Mouse (Mus musculus): ENCODE data around the gene Chd2.

The Chd2 gene

DNA sequence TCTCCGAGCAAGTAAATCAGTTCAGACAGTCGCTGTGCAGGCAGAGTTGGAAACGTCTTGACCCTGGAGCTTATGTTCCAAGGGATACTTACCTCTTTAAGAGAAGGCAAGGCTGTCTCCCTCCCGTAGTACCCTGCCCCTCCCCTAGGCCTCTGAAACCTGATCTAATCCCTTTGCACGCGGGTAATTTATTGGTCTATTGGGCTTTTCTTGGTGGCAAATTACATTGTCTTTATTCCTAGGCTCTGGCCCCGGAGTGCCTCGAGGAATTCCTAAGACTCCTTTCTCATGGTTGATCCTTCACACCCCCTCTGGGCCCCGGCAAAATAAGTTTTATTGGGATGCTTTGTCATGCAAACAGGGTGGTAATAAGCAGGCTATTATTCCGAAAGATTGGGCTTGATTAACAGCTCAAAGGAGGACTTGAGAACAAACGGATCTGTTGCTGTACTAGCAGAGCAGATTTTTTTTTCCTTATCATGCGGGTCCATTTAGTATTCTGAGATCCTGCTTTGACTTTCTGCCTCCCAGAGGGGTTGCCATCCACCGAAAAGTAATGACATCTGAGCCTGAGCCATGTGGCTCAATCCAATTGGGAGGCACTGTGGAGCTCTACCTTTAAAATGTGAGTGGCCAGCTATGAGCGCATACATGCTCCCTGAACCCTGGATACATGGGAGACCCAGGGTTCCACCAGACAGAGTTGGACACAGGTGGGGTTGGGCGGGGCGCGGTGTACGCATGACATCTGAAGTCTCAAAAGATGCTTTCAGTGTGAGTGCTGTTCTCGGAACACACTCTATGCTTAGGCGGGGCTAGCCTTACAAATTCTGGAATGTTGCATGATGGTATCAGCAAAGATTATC, 141.3 kb downstream of the Chd2 start:
- peak; percentile 68 for DNase-seq

DNA sequence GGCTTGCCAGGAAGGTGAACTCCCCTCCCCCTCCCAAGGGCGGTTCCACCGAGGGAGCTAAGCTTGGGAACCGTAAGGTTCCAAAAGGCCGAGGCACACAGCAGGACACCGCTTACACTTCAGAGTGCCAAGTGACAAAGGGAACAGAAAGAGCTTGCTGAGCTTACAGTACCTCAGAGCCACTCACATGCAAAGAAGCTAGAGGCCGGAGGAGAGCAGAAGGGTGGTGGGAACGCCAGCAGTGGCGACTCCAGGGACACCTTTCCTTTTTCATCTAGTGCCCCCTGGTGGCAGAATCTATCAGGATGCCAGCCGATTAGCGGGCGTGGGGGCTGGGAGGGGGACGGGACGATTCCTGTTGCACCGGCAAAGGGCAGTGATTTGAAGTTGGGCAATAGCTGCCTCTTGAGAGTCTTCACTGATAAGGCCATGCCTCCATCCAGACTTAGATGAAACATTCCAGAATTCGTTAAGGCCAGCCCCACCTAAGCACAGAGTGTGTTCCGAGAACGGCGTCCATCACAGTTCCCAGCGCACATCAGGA, 142.1 kb downstream of the Chd2 start:
- peak; percentile 89 for DNase-seq

DNA sequence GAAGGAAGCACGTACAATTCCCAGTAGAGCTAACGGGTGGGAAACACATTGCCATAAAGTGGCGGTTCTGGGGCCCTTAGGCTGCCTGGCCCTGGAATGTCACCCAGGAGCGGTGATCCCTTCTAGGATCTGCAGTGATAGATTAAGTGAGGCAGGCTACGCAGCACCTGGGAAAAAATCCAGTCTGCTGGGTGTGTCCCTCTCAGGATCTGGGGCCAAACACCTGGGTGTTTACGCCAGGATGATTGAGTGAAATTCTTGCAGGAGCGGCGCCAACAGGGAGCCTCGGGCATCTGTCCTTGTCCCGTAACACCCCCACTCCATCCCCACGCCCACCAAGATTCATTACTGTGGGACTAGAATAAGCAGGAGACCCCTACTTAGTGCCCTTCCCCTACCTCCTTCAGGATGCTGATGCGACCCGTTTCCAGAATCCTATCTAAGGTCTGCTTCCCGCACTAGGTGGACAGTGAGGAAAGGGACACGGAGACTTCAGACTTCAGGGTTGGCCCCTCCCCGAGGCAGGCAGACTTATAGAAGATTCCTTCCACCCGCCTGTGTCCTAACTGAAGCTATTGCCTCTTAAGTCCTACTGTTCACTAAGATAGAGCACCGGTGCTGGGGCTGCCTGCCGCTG, 142.7 kb downstream of the Chd2 start:
- DNase-seq: no peak

- DNase-seq: peak; percentile 77
Observed at GRCm38 (mm10) chr7:73398319-73398718, 143.3 kb downstream of the Chd2 start.

DNA sequence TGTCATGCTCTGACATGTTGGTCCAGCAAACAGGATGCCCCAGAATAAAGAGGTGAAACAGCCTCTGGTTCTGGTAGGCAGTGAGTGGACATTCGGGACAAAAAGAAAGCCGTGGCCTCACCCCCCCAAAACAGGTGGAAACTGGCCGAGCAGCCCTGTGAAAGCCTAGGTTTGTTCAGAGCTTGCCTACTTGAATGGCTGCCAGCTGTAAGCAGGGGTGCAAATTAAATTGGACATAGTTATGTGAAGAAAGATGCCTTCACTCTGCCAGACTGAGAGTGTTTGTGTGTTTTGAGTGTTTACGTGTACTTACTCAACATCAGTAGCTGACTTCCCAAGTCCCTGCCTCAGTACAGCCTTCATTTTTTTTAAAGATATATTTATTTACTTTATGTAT, 147.6 kb downstream of the Chd2 start:
- DNase-seq: no peak

DNA sequence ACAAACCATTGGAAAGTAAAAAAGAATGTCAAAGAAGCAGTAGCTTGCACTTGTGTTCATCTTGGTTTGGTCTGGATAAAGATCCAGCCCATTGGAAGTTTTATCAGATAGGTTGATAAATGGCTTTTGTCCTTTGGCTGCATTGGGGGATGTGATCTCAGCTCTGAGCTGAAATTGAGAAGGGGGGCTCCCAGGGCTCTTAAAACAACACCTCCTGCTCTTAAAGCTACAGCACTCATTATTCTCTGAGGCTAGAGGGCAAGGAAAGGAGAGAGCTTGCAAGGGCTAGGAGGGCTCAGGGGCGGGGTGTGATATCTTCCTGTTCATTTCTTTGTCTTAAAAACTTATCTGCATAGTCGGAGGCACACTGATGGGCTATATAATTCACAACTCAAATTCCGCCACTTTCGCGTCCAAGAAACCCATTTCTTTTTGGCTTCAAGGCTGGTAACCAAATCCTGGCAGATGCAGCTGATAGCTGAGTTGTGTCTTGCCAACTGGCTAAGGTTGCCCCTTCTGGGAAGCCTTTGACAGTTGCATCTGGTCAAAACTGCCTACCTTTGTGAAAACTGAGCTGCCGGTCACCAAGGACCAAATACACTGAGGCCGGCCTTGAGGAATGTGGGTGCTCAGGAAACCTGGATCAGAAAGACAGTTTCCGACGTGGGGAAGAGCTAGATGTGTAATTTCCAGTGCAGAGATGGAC, 148.2 kb downstream of the Chd2 start:
- DNase-seq: peak; percentile 31

GRCm38 (mm10) chr7:73392359-73392758, 149.3 kb downstream of the Chd2 start:
- peak; percentile 26 for DNase-seq

DNA sequence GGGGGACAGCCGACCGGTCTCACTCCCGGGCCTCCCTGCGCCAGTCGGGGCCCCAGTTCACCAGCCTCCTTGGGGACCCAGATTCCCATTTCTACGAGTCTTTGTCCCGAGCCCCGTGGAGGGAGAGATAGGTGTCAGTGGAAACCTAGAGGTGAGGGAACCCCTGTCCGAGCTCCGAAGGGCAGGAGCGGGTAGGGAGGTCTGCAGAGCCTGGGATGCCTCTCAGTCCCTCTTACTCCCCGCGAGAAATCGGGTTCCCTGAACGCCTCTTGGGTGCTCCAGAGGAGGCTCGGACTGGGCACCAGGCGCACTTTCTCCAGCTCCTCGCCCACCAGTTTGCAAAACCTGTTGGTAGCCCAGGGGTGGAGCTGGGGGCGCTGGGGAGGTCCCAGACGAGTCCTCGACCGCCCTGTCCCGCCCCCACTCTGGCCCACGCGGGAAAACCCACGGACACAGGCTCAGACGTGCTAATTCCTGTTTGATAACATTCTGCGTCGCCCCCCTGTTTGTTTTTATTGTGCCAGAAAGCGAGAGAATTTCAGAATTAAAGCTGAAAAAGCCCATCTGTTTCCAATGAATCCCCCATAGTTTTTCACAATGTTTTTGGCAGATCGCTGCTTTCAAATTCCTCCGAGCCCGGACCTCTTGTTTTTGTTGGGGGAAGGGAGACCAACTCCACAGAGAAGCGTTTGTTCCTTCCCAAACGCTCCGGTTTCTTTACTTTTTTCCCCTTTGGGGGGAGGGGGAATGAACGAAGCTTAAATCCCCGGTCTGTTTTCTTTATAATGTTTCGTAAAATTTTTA, 149.9 kb downstream of the Chd2 start:
- DNase-seq: peak; percentile 52

DNA sequence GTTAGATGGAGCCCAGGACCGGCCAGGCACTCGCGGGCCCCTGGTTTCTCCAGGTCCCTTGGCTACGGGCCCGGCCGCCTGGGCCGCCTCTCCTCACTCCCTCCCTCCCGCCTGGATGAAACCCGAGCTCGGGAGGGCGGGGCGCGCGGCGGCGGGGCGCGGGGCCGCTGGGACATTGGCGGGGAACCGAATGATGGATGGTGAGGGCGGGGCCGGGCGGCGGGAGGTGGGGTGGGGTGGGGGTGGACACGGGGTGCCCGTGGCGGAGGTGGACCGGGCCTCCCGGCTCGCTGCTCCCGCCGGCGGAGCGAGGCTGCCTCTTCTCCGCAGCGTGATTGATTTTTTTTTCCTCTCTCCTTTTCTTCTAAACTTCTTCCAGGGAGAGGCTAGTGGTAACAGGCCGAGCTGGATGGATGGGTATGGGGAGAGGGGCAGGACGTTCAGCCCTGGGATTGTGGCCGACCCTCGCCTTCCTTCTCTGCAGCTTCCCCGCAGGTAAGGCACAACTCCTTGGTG, 150.6 kb downstream of the Chd2 start:
- peak; percentile 92 for DNase-seq

DNA sequence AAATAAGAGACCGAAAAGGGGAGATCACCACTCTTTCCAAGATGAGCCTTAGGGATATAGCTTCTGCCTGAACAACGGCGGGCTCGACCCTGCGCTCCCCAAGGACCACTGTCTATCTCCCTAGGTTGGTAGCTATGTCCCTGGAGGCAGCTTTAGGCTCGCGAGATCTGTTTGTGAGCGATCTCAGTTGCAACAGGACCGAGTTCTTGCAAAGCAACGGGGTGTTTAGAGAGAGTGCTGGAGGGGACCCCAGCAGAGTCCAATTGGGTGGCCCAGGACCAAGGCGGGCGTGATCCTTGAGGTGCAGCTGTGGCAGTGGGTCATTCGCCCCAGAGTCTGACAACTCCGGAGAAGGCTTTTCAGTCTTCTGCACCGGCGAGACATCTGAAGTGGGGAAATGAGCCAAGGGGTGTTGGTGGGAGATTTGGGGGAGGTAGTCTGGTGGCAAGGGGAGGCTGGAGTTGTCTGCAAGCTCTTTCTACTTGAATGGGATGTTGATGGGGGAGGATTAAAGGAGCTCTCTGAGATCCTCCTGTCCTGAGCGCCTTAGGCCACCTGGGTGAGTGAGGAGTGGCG, 151.1 kb downstream of the Chd2 start:
- peak; percentile 45 for DNase-seq

DNA sequence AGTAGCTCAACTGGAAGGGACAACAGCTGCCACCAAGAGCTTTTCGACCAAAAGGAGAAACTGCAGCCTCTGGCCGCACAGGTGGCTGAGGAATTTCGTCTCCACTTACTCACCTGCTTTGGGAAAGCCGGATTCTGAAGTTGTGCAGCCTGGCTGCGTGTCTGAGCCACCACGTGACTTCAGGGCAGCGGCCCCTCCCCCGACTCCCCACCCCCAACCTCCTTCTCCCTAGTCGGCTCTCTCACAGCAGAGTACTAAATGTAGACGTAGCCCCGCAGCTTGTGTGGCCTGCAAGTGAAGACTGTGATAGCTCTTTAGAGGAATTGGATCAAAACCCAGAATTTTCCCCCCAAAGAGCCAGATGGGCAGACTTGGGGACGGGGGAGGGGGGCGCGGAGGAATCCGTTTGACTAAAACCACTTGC, 151.7 kb downstream of the Chd2 start:
- peak; percentile 59 for DNase-seq

DNA sequence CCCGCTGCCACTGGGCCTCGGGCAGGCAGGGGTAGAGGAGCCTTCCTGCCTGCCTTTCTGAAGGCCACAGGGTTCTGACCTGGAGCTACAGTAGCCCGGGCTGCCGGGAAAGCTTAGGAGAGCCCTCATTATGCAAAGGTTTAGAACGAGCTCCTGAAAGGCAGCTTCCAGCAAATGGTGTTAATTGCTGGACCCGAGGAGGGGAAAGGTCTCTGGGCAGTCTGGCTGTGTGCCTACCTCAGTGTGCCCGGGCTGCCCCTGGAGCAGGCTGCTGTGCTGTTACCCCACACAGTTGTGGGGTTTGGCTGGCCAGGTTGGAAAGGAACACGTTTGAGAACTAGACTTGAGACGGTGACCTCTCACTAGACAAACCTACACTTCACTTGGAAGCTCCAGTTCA, 152.2 kb downstream of the Chd2 start:
- DNase-seq: peak; percentile 27

- DNase-seq: no peak
Observed at GRCm38 (mm10) chr7:73388866-73389265, 152.8 kb downstream of the Chd2 start.

DNA sequence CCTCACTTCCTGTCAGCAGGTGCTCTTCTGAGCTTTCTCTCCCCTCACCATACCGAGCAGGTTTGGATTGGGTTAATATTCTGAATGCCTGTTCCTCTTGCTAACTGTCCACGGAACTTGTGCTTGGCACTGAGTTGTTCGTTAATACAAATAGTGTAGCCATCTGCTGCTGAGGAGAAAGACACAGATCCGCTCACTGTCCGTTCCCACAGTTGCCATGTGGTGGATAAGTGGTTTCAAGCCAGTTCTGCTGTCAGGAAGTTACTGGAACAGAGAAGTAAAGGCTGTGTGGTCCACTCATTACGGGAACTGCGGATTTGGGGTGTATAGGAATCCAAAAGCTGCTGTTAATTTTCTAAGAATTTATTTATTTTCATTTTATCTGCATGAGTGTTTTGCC, 158.8 kb downstream of the Chd2 start:
- no peak for DNase-seq

- DNase-seq: no peak
Observed at GRCm38 (mm10) chr7:73378034-73378433, 163.6 kb downstream of the Chd2 start.

GRCm38 (mm10) chr7:73377307-73377706, 164.3 kb downstream of the Chd2 start:
- DNase-seq: no peak
